Mouse (Mus musculus): ENCODE measurements around the gene Cdhr5.

- TF ChIP-seq E2F4 (IDR thresholded peaks at IDR 0.05; ENCODE audit: insufficient read depth): no peak
- TF ChIP-seq POLR2A (IDR thresholded peaks at IDR 0.05; ENCODE audit: insufficient read length, low read depth): no peak
- TF ChIP-seq MAX (IDR thresholded peaks at IDR 0.05; ENCODE audit: low read depth): no peak
- no peak for TF ChIP-seq MYOD1 (IDR thresholded peaks at IDR 0.05; ENCODE audit: control insufficient read depth in 1 of 3, insufficient read length in 2 of 3, low read depth in 2 of 3)
- TF ChIP-seq USF1 (IDR thresholded peaks at IDR 0.05; ENCODE audit: low read depth): no peak
- no peak for TF ChIP-seq TCF12 (IDR thresholded peaks at IDR 0.05; ENCODE audit: insufficient read depth, poor library complexity, severe bottlenecking)
- TF ChIP-seq CEBPB (IDR thresholded peaks at IDR 0.05; ENCODE audit: insufficient read depth, poor library complexity, severe bottlenecking): no peak
- TF ChIP-seq POLR2AphosphoS2 (IDR thresholded peaks at IDR 0.05; ENCODE audit: insufficient read length, low read depth): no peak
- TF ChIP-seq REST (IDR thresholded peaks at IDR 0.05; ENCODE audit: insufficient read depth, insufficient read length): no peak
- no peak for TF ChIP-seq TCF3 (IDR thresholded peaks at IDR 0.05; ENCODE audit: insufficient read length, low read depth)
- TF ChIP-seq MYOG (IDR thresholded peaks at IDR 0.05; ENCODE audit: control insufficient read depth in 1 of 3, insufficient read depth in 1 of 3, insufficient read length in 2 of 3, low read depth in 2 of 3): no peak
Measured at GRCm38 (mm10) chr7:141220377-141220776, 56.2 kb downstream of the Cdhr5 start.

All from myocyte (in vitro differentiated cells).